Mouse (Mus musculus) cerebellum, postnatal 14 days (tissue): ENCODE results near the gene Slc12a9.
"Not testable (repeated sequence)": the region's sequence is repeated elsewhere in the genome, so short reads cannot be mapped to it uniquely, and the experiment has no call there.

Source experiments
- DNase-seq, 2 experiments: peaks; one replicate each; pipeline ENCODE4 v3.0.0; 2021; ENCODE audit warnings: mixed read lengths in 2 of 2

Slc12a9 gene

DNA sequence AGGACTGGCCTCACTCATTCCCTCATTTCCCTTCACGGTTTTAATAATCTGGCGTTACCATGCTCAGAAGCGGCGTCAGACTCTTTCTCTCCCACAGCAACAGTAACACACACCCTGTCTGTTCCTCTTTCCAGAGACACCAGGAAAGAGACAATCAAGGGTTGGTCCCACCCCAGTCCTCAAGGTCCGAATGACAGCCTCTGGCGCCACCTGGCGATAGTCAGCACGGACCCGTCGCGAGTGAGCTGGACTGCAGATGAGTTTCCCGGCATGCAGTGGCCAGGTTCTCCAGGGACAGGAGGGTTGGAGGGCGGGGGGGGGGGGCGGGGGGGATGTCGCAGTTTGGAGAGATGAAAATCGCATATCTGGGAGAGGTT lies 46.8 kb downstream of the Slc12a9 start:
- peak; percentile 96 to 98 for DNase-seq

GRCm38 (mm10) chr5:137285986-137286385 lies 47.4 kb downstream of the Slc12a9 start:
- no peak for DNase-seq

- peak; percentile 69 to 91 for DNase-seq
Observed at GRCm38 (mm10) chr5:137285045-137285444, 48.4 kb downstream of the Slc12a9 start.

DNA sequence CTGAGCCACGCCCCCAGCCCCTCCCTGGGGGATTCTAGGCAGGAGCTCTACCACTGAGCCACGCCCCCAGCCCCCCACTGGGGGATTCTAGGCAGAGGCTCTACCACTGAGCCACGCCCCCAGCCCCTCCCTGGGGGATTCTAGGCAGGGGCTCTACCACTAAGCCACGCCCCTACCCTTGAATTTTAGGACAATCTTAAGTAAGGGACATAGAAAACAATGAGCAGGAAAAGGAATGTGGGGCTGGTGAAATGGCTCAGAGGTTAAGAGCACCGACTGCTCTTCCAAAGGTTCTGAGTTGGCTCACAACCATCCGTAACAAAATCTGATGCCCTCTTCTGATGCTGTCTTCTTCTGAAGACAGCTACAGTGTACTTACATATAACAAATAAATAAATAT lies 49.0 kb downstream of the Slc12a9 start:
- not testable (repeated sequence) for DNase-seq

- no peak for DNase-seq
Observed at GRCm38 (mm10) chr5:137277360-137278342, 55.7 kb downstream of the Slc12a9 start.

DNA sequence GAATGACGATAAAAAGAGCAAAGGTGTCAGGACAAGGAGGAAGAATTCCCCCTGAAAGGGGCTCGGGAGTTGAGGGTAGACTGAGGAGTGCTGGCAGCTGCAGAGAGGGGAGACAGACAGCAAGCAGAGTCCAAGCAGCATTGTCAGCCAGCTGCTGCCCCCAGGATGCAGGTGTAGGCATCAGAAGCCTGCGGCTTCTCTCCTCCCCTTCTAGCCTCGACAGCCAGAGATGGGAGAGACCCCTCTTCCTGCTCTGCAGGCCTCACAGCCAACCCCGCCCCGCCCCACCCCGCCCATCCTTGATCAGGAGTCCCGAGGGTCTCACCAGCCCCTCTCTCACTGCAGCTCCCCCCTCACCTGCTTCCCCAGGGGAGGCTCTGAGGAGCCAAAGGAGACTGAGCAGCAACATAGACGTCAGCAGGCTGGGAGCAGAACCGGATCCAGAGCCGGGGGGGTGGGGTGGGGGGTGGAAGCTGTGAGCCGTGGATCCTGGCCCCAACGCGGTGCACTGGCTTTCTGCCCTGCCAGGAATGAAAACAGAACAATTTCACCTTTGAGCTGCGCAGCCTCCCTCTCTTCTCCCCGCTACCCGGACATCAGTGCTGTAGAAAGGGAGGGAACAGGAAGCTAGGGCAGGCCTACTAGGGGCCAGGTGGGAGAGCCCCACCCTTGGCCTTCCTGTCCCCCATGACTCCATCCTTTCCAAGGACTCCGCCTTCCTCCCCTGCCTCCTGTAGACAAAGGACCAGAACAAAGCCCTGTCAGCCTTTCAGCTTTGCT lies 65.1 kb downstream of the Slc12a9 start:
- no peak for DNase-seq

GRCm38 (mm10) chr5:137264787-137265186 lies 68.6 kb downstream of the Slc12a9 start:
- DNase-seq, result no peak
